Mouse (Mus musculus) megakaryocyte, embryonic 14.5 days (primary cell): ENCODE data around the gene B9d1. TPM values are rescaled to one million over a fixed set of nuclear protein-coding genes. Genes with fewer than 3 reads are reported as not detected.

Experiments used
- H3K27me3 ChIP-seq: replicated peaks from 2 replicates; pipeline ENCODE3; 2012; ENCODE audit warnings: inconsistent platforms
- H3K36me3 ChIP-seq: replicated peaks from 2 replicates; pipeline ENCODE3; 2012; ENCODE audit warnings: low read length, inconsistent platforms, mixed read lengths
- H3K4me1 ChIP-seq: 2 replicates; pipeline ENCODE4 v1.6.1; 2012; ENCODE audit warnings: inconsistent platforms
- H3K4me3 ChIP-seq: replicated peaks from 2 replicates; pipeline ENCODE3; 2012; ENCODE audit warnings: moderate library complexity, mild to moderate bottlenecking, inconsistent platforms
- H3K9me3 ChIP-seq: 2 replicates; pipeline ENCODE4 v1.6.1; 2012; ENCODE audit warnings: inconsistent platforms
- FLI1 ChIP-seq: IDR thresholded peaks from 2 replicates; pipeline ENCODE4 v1.6.1; 2012; ENCODE audit warnings: low read length, inconsistent platforms, mixed read lengths
- GATA1 ChIP-seq: IDR thresholded peaks from 3 replicates; pipeline ENCODE4 v1.6.1; 2012; ENCODE audit warnings: mixed read lengths, low read length, inconsistent platforms, borderline replicate concordance
- polyA plus RNA-seq: library from polyadenylated mRNA; stranded (reverse); fragments of >175 nt; gene quantifications from 2 replicates; pipeline ENCODE4 v1.2.3, GENCODE M21; 2012; ENCODE audit warnings: low replicate concordance; ENCODE audit not compliant: insufficient read depth

The B9d1 gene
- polyA plus RNA-seq, 1 experiment = 4.7 TPM

DNA sequence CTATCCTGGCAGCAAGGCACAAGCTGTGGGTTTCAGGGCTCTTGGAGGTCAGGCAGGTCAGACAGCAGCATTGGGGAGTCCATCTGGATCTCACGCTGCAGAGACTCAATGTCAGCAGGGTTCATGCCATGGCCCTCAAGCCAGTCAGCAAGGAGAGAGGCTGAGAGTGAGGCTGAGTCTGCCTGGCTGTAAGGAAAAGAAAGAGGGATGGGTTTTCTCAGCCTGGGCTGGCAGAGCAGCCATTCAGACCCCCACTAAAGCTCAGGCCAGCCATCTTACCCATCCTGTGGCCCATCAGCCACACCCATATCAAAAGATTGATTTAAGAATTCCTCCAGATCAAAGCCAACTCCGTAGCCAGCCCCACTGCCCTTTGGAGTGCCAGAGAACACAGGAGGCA is 15.9 kb upstream of the B9d1 start:
- Histone ChIP-seq H3K4me1 (peaks cover 14% of the 10 kb centered on the region), H3K36me3 (peaks cover 54% of the 10 kb centered on the region), H3K27me3 (peaks cover 64% of the 10 kb centered on the region), H3K9me3 (no peaks in the 10 kb centered on the region), H3K4me3 (no peak overlapping the region)
- TF ChIP-seq FLI1 (no peak), GATA1 (no peak)

DNA sequence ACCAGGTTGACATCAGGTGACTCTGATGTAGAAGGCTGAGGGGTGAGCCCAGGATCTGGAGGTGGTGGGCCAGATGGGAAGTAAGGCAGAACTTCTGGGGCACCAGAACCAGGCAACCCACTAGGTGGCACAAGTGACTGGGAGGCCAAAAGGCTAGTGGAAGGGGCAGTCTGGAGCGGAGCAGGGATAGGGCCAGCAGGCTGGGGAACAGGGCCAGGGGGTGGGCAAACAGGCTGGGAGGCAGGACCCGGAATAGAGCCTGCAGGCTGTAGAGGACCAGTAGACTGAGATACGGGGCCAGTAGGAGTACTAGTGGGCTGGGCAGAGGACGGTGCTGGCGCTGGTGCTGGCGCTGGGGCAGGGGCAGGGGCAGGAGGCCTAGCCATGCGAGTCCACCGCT is 15.1 kb upstream of the B9d1 start:
- H3K9me3 ChIP-seq = no peaks in the 10 kb centered on the region
- no peak overlapping the region for H3K4me3 ChIP-seq
- peaks cover 18% of the 10 kb centered on the region for H3K4me1 ChIP-seq
- no peak for TF ChIP-seq FLI1
- no peak for TF ChIP-seq GATA1
- peaks cover 54% of the 10 kb centered on the region for H3K36me3 ChIP-seq
- H3K27me3 ChIP-seq = peaks cover 59% of the 10 kb centered on the region

DNA sequence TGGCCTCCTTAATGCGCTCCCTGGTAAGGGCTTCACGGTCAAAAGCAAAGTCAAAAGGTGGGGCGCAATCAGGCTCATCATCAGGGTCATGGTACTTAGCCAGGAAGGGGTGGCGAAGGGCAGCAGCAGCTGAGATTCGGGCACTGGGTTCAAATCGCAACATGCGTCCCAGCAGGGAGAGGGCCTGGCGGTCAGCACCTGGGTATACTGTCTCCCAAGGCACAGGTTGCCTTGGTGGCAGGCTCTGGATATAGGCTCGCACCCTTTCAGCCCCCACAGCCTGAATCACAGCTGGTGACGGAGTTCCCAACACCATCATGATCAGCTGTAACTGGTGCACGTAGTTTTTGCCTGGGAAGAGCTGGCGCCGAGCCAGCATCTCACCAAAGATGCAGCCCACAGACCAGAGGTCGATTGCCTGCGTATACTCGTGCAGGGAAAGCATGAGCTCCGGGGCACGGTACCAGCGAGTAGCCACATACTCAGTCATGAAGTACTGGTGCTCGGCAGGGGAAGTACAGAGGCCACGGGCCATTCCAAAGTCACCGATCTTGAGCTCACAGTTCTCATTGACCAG is 13.9 kb upstream of the B9d1 start:
- Histone ChIP-seq H3K9me3 (no peaks in the 10 kb centered on the region), H3K36me3 (peaks cover 54% of the 10 kb centered on the region), H3K4me1 (peaks cover 18% of the 10 kb centered on the region), H3K4me3 (no peak overlapping the region), H3K27me3 (peaks cover 51% of the 10 kb centered on the region)
- no peak for TF ChIP-seq FLI1
- no peak for TF ChIP-seq GATA1

DNA sequence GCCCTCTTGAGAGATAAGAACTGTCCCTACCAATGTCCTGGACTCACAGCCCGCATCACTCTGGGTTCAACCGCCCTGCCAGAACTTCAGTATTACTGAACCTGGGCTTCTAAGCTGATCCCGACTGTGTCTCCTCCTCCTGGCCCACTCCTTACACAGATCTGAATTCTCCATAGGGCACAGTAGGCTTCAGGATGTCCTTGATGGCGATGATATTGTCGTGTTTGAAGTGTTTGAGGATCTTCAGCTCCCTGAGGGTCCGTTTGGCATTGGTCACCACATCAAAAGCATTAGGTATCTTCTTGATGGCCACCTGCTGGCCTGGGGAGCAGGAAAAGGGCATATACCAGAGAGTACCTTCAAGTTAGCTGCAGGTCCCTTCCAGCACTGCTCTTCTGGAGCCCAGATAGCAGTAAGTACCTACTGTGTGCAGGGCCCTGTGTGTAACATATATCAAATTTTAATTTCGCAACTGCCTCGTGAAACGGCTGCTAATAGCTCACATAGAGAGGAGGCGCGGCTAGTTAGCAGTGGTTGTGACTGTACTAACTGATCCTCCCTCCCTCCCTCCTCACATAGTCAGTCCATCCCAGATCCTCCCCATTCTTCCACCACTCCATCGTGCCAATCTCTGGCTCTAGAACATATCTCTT is 12.1 kb upstream of the B9d1 start:
- Histone ChIP-seq H3K4me3 (peak overlapping the region; percentile 93), H3K27me3 (peaks cover 41% of the 10 kb centered on the region), H3K36me3 (peaks cover 50% of the 10 kb centered on the region), H3K9me3 (no peaks in the 10 kb centered on the region), H3K4me1 (peaks cover 18% of the 10 kb centered on the region)
- no peak for TF ChIP-seq FLI1
- no peak for TF ChIP-seq GATA1

DNA sequence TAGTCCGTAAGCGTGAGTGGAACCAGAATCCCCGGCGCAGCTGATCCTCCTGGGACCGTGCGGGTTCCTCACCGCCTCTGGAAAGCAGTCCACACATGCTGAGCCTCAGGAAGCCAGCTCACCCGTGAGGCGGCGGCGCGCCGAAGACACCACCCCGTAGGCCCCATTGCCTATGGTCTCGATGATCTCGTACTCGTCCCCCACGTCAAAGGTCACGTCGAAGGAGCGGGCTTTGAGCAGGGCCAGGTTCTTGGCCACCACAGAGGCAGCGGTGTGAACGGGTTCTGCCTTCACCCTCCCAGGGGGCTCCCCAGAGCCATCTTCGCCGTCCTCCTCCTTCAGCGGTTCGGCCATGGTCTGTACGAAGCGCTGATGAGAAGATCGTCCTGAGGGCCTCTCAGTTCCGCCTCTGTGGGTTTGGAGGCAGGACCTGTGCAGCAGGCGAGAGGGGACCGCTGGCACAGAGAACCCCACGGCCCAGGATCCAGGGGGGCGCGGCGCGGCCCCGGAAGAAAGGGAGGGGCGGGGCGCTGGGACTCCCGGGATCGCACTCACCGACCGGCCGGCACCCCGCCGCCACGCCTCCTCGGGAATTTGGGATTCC is 11.3 kb upstream of the B9d1 start:
- Histone ChIP-seq H3K4me3 (peak overlapping the region; percentile 93), H3K4me1 (peaks cover 19% of the 10 kb centered on the region), H3K36me3 (peaks cover 42% of the 10 kb centered on the region), H3K9me3 (no peaks in the 10 kb centered on the region), H3K27me3 (peaks cover 39% of the 10 kb centered on the region)
- TF ChIP-seq GATA1 (no peak), FLI1 (no peak)

DNA sequence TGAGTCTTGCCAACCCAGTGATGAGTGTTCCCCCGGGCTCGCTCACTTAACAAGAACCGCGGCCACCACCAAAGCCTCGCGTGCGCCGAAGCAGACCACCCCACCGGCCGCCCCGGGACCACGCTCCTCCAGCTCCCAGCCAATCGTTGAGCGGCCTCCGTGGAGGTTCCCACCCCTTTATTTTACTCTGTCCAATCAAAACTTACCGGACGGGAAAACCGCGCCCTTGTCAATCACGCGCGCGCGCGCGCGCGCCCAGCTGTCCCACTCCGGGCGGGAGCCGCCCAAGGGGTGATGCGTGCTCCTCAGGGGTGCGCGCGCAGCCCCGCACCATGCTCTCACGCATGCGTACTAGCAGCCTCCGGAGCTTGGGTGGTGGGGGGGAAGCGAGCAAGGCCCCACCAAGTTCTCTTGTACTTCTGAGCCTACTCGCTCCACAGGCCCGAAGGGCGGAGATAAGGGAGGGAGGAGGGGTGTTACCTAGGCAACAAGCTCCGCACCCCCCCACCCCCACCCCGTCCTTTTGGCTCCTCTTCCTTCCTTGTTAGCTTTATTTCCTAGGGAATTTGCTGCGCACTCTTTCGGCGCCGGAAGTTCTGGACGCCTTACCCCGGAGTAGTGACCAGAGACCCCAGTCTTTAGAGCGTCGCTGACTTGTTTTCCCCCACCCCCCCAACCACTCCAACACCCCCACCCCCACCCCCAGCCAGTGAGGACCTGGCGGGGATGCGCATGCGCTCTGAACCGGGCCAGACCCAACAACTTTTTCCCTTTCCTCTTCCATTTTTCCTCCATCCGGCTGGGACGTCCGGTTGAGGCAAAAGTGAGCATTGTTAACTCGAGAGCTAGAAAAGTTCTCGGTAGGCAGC is 10.6 kb upstream of the B9d1 start, which contains the start of gene Mapk7:
Gene Mapk7 (minus strand): TSS at position 278 of the 869 bp plus-strand sequence.
- H3K27me3 ChIP-seq = peaks cover 36% of the 10 kb centered on the region
- H3K4me1 ChIP-seq = peaks cover 26% of the 10 kb centered on the region
- H3K36me3 ChIP-seq = peaks cover 35% of the 10 kb centered on the region

DNA sequence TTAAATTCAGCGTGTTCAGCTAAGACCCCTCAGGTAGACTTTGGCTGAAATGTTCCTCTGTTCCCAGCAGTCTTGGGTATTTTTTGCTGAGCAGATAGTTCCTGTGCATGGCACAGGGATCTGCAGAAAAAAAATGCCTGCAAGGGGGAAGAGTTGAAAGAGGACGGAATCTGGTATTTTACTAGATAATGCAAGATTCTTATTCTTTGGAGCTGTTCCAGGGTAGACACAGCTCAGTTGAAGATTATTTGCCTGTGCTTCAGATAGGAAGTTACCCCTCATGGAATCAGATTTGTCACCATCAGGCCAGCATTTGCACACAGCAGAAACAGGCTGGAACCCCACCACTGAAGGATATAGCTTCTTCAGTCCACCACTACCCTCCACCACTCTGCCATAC is 9.4 kb upstream of the B9d1 start:
- Histone ChIP-seq H3K27me3 (peaks cover 44% of the 10 kb centered on the region), H3K4me1 (peaks cover 31% of the 10 kb centered on the region), H3K9me3 (no peaks in the 10 kb centered on the region), H3K4me3 (no peak overlapping the region), H3K36me3 (peaks cover 23% of the 10 kb centered on the region)
- no peak for TF ChIP-seq GATA1
- no peak for TF ChIP-seq FLI1

More for the DNA sequence above, 10.6 kb upstream of the B9d1 start, which contains the start of gene Mapk7:
- Histone ChIP-seq H3K4me3 (peak within 1 kb of the TSS; percentile 93), H3K9me3 (no peaks in the 10 kb centered on the region)
- TF ChIP-seq GATA1 (no peak), FLI1 (no peak)

DNA sequence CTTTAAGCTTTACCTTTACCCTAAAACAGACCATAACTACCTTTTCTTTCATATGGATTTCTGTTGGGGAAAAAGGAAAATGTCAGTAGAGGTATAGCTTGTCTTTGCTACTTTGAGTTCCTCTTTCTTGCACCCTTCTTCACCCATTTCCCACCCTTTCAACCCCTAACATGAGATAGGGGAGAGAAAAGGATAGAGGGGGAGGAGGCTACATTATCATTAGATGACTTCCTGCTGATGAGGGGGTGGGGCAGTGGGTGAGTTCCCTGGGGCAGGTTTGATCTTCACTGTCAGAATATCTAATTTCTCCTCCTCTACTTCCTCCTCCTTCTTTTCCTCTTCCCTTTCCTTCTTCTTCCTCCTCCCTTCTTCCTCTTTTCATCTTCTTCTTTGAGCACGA is 7.5 kb upstream of the B9d1 start:
- TF ChIP-seq GATA1 (no peak), FLI1 (no peak)
- Histone ChIP-seq H3K4me1 (peaks cover 31% of the 10 kb centered on the region), H3K9me3 (no peaks in the 10 kb centered on the region), H3K27me3 (peaks cover 48% of the 10 kb centered on the region), H3K4me3 (no peak overlapping the region), H3K36me3 (peaks cover 5% of the 10 kb centered on the region)

- no peaks in the 10 kb centered on the region for H3K9me3 ChIP-seq
- no peaks in the 10 kb centered on the region for H3K36me3 ChIP-seq
- TF ChIP-seq GATA1 = no peak
- TF ChIP-seq FLI1 = no peak
- peaks cover 45% of the 10 kb centered on the region for H3K27me3 ChIP-seq
- H3K4me1 ChIP-seq = peaks cover 17% of the 10 kb centered on the region
- H3K4me3 ChIP-seq = peak overlapping the region; percentile 5
Observed at GRCm38 (mm10) chr11:61498736-61499504, 6.0 kb upstream of the B9d1 start.
